In genomic region chr17:31439978-31440377, GRCm38 (mm10) we compare ENCODE assay signal across 29 mouse cellular contexts. TPM values are rescaled to one million over a fixed set of nuclear protein-coding genes. Genes with fewer than 3 reads are reported as not detected.
A peak's percentile ranks its signal among the peaks of the same experiment; 100 is the strongest.
DNase-seq lines count a peak whose midpoint lies in the region; ATAC-seq lines count a peak whose summit lies in the region.
"Had no signal": no experiment of that assay in that cellular context is flagged by ENCODE, and none has a peak within 500 bp of the region (broad histone marks: within the 10 kb centered on the region; RNA-seq: fewer than 3 reads in every experiment).

No protein-coding gene starts in this region.

- no peaks in the 10 kb centered on the region for H3K36me3 ChIP-seq in splenic B cell, adult 2 months (ENCODE audit: control insufficient read depth, insufficient read depth, low read length, poor library complexity, severe bottlenecking)
- peaks cover 29% of the 10 kb centered on the region for H3K36me3 ChIP-seq in forebrain, embryonic 13.5 days (ENCODE audit: poor library complexity, severe bottlenecking)
- H3K36me3 ChIP-seq: embryonic facial prominence, embryonic 10.5 days; forebrain, embryonic 10.5 days; heart, embryonic 15.5 days; limb, embryonic 12.5 days had no signal

- no peak overlapping the region for H3K4me2 ChIP-seq in forebrain, embryonic 13.5 days
- H3K4me2 ChIP-seq: heart, embryonic 15.5 days; hindbrain, embryonic 13.5 days; limb, embryonic 12.5 days; liver, embryonic 11.5 days; midbrain, embryonic 12.5 days; neural tube, embryonic 12.5 days had no signal

- peaks cover 13% of the 10 kb centered on the region for H3K4me1 ChIP-seq in forebrain, embryonic 13.5 days

- 77% methylated on average over 4 of the region's 4 CpGs for WGBS in forebrain, embryonic 13.5 days

- H3K27ac ChIP-seq in forebrain, embryonic 13.5 days: no peak overlapping the region
- H3K27ac ChIP-seq: embryonic facial prominence, embryonic 10.5 days; forebrain, embryonic 10.5 days; gastrocnemius, adult 2 months; heart, embryonic 15.5 days; hindbrain, embryonic 13.5 days; kidney, postnatal 0 days; layer of hippocampus, adult 2 months; limb, embryonic 12.5 days; macrophage; midbrain, embryonic 12.5 days; neural tube, embryonic 12.5 days had no signal

- H3K27me3 ChIP-seq in splenic B cell, adult 2 months (ENCODE audit: control insufficient read depth, insufficient read depth, low read length, poor library complexity, severe bottlenecking): no peaks in the 10 kb centered on the region
- no peaks in the 10 kb centered on the region for H3K27me3 ChIP-seq in forebrain, embryonic 13.5 days
- H3K27me3 ChIP-seq: heart, embryonic 15.5 days; hindbrain, embryonic 13.5 days; neural tube, embryonic 12.5 days had no signal

- H3K4me3 ChIP-seq in forebrain, embryonic 13.5 days: no peak overlapping the region
- H3K4me3 ChIP-seq: embryonic facial prominence, embryonic 10.5 days; forebrain, embryonic 10.5 days; gastrocnemius, adult 2 months; heart, embryonic 15.5 days; hindbrain, embryonic 13.5 days; layer of hippocampus, adult 2 months; limb, embryonic 12.5 days; midbrain, embryonic 12.5 days; neural tube, embryonic 12.5 days had no signal

- DNase-seq in A20 (ENCODE audit: low read depth, low spot score) (peak; percentile 45), MN1 (ENCODE audit: low spot score) (no peak)
- DNase-seq in T-cell, adult 2 months (ENCODE audit: low spot score): peak; percentile 47
- DNase-seq in splenic B cell, adult 2 months (ENCODE audit: low read depth, low spot score): peak; percentile 52
- DNase-seq in thymus, postnatal 25 days: peak; percentile 38
- DNase-seq in kidney, postnatal 25 days: no peak
- DNase-seq: adrenal gland, adult 2 months; cerebellum, adult 11-12 months; cerebellum, postnatal 10 days; forebrain, postnatal 0 days; gastrocnemius, adult 2 months; heart, postnatal 36 days; kidney, adult 2 months; liver, postnatal 0 days; right cerebral cortex, postnatal 14 days had no signal

- no peak overlapping the region for H3K9ac ChIP-seq in forebrain, embryonic 13.5 days
- H3K9ac ChIP-seq: forebrain, postnatal 0 days; heart, embryonic 15.5 days; hindbrain, embryonic 13.5 days; limb, embryonic 12.5 days; liver, postnatal 0 days; midbrain, embryonic 12.5 days; neural tube, embryonic 12.5 days had no signal

- H3K9me3 ChIP-seq in forebrain, embryonic 13.5 days (replicated peaks): no peaks in the 10 kb centered on the region
- H3K9me3 ChIP-seq: embryonic facial prominence, embryonic 10.5 days; forebrain, embryonic 10.5 days; heart, embryonic 15.5 days; hindbrain, embryonic 13.5 days; limb, embryonic 12.5 days; midbrain, embryonic 12.5 days; neural tube, embryonic 12.5 days had no signal

- ATAC-seq in forebrain, embryonic 13.5 days: no peak
- ATAC-seq: forebrain, postnatal 0 days; inflammation-experienced regulatory T-cells, adult 6 months; liver, postnatal 0 days; lung, postnatal 0 days had no signal

RNA-seq across cellular contexts. Expression of gene Pde9a, which starts 54.0 kb away (rescaled TPM):
- polyA plus RNA-seq in forebrain, embryonic 13.5 days (2015; fragmentation: Nextera tagmentation; extraction: Ambion mirVana): 46.4 and 52.3 TPM in 2 replicates
- polyA plus RNA-seq: inflammation-experienced regulatory T-cells, adult 6 months; macrophage had no signal

Comparison
In these comparisons a context has a peak if more than half of its experiments do, and no peak if none do; other contexts are left out.
1. DNase-seq: peak in A20 (single experiment), T-cell, adult 2 months (single experiment), splenic B cell, adult 2 months (single experiment) and thymus, postnatal 25 days (single experiment); none in kidney, postnatal 25 days (0 of 2) and MN1 (single experiment).